Mouse (Mus musculus) midbrain, embryonic 14.5 days (tissue): ENCODE measurements at regions not wholly inside any gene's neighbourhood (a gene's known extent, or its start where the extent isn't known, plus 50 kb on each side); places are given as distances from the start of the nearest gene placed in this dataset.

Experiments used
- ATAC-seq: fragments of 200-750 bp; cut with Nextera tagmentation; 2 replicates; pipeline ENCODE4 v1.8.0; 2017; ENCODE audit warnings: moderate number of reproducible peaks, moderate library complexity; ENCODE audit not compliant: low FRiP score, low TSS enrichment
- DNase-seq: peaks from one replicate; pipeline ENCODE4 v3.0.0-alpha.2; 2015
- H3K27ac ChIP-seq: fragments of 300-500 bp; sonication (generic); replicated peaks from 2 replicates; pipeline ENCODE4 v1.5.1; 2014; ENCODE audit warnings: mild to moderate bottlenecking, low read depth, low read length, moderate library complexity
- H3K27me3 ChIP-seq: fragments of 300-500 bp; sonication (generic); 2 replicates; pipeline ENCODE4 v1.6.1; 2014; ENCODE audit warnings: low read length, control low read depth, mixed read lengths; ENCODE audit not compliant: control insufficient read depth, insufficient read depth
- H3K36me3 ChIP-seq: fragments of 300-500 bp; sonication (generic); 2 replicates; pipeline ENCODE4 v1.6.1; 2014; ENCODE audit warnings: low read length, control low read depth; ENCODE audit not compliant: control insufficient read depth, insufficient read depth
- H3K4me1 ChIP-seq: fragments of 300-500 bp; sonication (generic); 2 replicates; pipeline ENCODE4 v1.6.1; 2014; ENCODE audit warnings: mild to moderate bottlenecking, antibody characterized with exemption, low read length, control low read depth; ENCODE audit not compliant: control insufficient read depth, insufficient read depth
- H3K4me2 ChIP-seq: fragments of 300-500 bp; sonication (generic); 2 replicates; pipeline ENCODE4 v1.6.1; 2014; ENCODE audit warnings: mild to moderate bottlenecking, low read length, moderate library complexity
- H3K4me3 ChIP-seq: fragments of 300-500 bp; sonication (generic); replicated peaks from 2 replicates; pipeline ENCODE4 v1.5.1; 2014; ENCODE audit warnings: low read depth, low read length
- H3K9ac ChIP-seq: fragments of 300-500 bp; sonication (generic); replicated peaks from 2 replicates; pipeline ENCODE4 v1.6.1; 2014; ENCODE audit warnings: mild to moderate bottlenecking, low read length, moderate library complexity
- H3K9me3 ChIP-seq: fragments of 300-500 bp; sonication (generic); 2 replicates; pipeline ENCODE4 v1.6.1; 2016; ENCODE audit warnings: low read length, control low read depth, mixed read lengths; ENCODE audit not compliant: control insufficient read depth
- WGBS: fragments of 180-500 bp; shearing (Covaris S2); extraction: QIAGEN DNeasy Blood & Tissue Kit; methylation state at CpG from one replicate; pipeline ENCODE4 v1.1.7; 2014; 5-methylcytosine and 5-hydroxymethylcytosine counted together

DNA sequence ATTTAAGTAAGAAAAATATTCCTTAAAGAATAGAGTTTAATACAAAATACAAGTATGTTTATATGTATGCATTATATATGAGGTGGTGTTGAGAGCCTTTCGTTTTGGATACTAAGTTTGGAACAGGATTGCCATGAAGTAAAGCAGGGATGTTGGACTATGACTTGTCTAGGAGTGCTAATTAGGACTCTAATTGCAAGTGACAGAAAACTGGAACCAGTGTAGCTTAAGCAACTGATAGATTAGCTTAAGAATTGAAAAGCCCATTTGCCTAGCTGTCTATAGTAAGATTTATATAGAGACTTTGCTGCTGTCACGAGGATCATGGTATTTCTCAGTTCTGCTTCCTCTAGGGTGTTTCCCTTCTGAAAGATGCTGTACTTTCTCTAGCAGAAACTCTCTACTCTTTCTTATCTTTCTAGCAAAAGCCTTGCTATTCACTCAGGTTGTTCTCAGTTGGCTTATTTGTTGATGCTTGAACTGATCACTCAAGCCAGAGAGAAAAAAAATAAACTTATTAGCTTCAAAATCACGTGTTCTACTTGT lies 147.9 kb upstream of the 1810046K07Rik start:
- no peak overlapping the region for H3K9ac ChIP-seq
- 70% methylated on average over 3 of the region's 3 CpGs for WGBS
- no peaks in the 10 kb centered on the region for H3K4me1 ChIP-seq
- DNase-seq: no peak
- no peaks in the 10 kb centered on the region for H3K36me3 ChIP-seq
- no peak overlapping the region for H3K4me3 ChIP-seq
- no peak for ATAC-seq
- H3K27ac ChIP-seq: no peak overlapping the region
- no peak overlapping the region for H3K4me2 ChIP-seq
- no peaks in the 10 kb centered on the region for H3K9me3 ChIP-seq
- H3K27me3 ChIP-seq: no peaks in the 10 kb centered on the region

DNA sequence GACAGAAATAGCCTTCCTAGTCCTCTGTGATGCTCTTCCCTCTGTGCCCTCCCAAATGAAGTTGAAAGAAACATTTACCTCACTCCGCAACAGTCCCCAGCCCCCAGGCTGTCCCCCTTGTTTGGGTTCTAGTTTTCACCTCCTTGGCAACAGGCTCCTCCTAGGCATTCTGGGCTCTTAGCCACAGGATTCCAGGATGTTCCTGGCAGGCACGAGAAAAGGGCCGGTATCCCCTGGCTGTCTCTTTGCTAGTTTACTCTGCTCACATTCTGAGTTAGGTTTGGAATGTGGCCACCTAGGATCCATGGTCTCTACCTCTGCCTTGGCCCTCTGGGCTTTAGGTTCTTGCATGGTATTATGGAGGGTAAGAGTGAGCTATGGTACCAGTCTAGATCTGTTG lies 159.1 kb upstream of the 1810046K07Rik start:
- H3K9me3 ChIP-seq: no peaks in the 10 kb centered on the region
- ATAC-seq (no peak), DNase-seq (no peak)
- no peak overlapping the region for H3K9ac ChIP-seq
- WGBS: 66% methylated on average over 3 of the region's 3 CpGs
- H3K4me1 ChIP-seq: no peaks in the 10 kb centered on the region
- H3K4me2 ChIP-seq: no peak overlapping the region
- no peaks in the 10 kb centered on the region for H3K36me3 ChIP-seq
- H3K4me3 ChIP-seq: no peak overlapping the region
- no peak overlapping the region for H3K27ac ChIP-seq
- no peaks in the 10 kb centered on the region for H3K27me3 ChIP-seq

- DNase-seq (no peak), ATAC-seq (no peak)
- Histone ChIP-seq H3K4me2 (no peak overlapping the region), H3K36me3 (no peaks in the 10 kb centered on the region), H3K27me3 (no peaks in the 10 kb centered on the region), H3K4me1 (no peaks in the 10 kb centered on the region), H3K4me3 (no peak overlapping the region), H3K9ac (no peak overlapping the region), H3K27ac (no peak overlapping the region), H3K9me3 (no peaks in the 10 kb centered on the region)
- 81% methylated on average over 3 of the region's 3 CpGs for WGBS
These were observed 178.7 kb upstream of the 1810046K07Rik start for GRCm38 (mm10) chr9:51507265-51507913.

GRCm38 (mm10) chr9:51517643-51518042 lies 188.9 kb upstream of the 1810046K07Rik start:
- H3K4me3 ChIP-seq: no peak overlapping the region
- H3K4me1 ChIP-seq: no peaks in the 10 kb centered on the region
- no peaks in the 10 kb centered on the region for H3K27me3 ChIP-seq
- H3K4me2 ChIP-seq: no peak overlapping the region
- 85% methylated on average over 2 of the region's 2 CpGs for WGBS
- H3K9ac ChIP-seq: no peak overlapping the region
- no peak for ATAC-seq
- no peaks in the 10 kb centered on the region for H3K36me3 ChIP-seq
- no peak overlapping the region for H3K27ac ChIP-seq
- H3K9me3 ChIP-seq: no peaks in the 10 kb centered on the region
- DNase-seq: no peak

- 87% methylated on average over 4 of the region's 4 CpGs for WGBS
- no peak overlapping the region for H3K4me2 ChIP-seq
- DNase-seq: no peak
These were observed 189.7 kb upstream of the 1810046K07Rik start for GRCm38 (mm10) chr9:51518376-51518775.

GRCm38 (mm10) chr9:51523471-51523870 lies 194.8 kb upstream of the 1810046K07Rik start:
- no peak for ATAC-seq
- no peak overlapping the region for H3K9ac ChIP-seq
- H3K36me3 ChIP-seq: no peaks in the 10 kb centered on the region
- H3K27me3 ChIP-seq: no peaks in the 10 kb centered on the region
- no peaks in the 10 kb centered on the region for H3K9me3 ChIP-seq
- H3K4me1 ChIP-seq: no peaks in the 10 kb centered on the region
- DNase-seq: no peak
- no peak overlapping the region for H3K4me2 ChIP-seq
- H3K27ac ChIP-seq: no peak overlapping the region
- no peak overlapping the region for H3K4me3 ChIP-seq

More at GRCm38 (mm10) chr9:51518376-51518775, 189.7 kb upstream of the 1810046K07Rik start:
- Histone ChIP-seq H3K27me3 (no peaks in the 10 kb centered on the region), H3K9me3 (no peaks in the 10 kb centered on the region), H3K9ac (no peak overlapping the region), H3K36me3 (no peaks in the 10 kb centered on the region), H3K4me3 (no peak overlapping the region), H3K4me1 (no peaks in the 10 kb centered on the region), H3K27ac (no peak overlapping the region)
- ATAC-seq: no peak

DNA sequence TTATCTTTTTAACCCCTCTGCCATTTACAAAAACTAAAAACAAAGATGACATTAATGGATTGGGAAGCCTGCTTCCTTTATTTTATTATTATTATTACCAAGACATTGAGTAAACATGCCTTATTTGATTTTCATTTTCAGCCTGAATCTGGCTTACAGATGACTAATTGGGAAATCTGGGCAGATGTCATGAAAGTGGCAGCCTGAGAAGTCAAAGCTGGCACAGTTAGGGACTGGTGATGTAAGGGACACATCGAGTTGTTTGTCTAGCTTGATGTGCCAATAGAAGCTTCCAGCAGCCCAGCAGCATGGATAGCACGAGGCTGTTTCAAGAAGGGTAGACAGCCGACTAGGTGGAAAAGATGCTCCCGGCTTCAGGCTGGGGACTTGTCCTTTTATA lies 197.2 kb upstream of the 1810046K07Rik start:
- Histone ChIP-seq H3K27ac (no peak overlapping the region), H3K27me3 (no peaks in the 10 kb centered on the region), H3K4me3 (no peak overlapping the region), H3K9ac (no peak overlapping the region), H3K9me3 (no peaks in the 10 kb centered on the region), H3K4me2 (no peak overlapping the region), H3K36me3 (no peaks in the 10 kb centered on the region), H3K4me1 (no peaks in the 10 kb centered on the region)
- 91% methylated on average over 4 of the region's 4 CpGs for WGBS
- ATAC-seq (no peak), DNase-seq (no peak)

DNA sequence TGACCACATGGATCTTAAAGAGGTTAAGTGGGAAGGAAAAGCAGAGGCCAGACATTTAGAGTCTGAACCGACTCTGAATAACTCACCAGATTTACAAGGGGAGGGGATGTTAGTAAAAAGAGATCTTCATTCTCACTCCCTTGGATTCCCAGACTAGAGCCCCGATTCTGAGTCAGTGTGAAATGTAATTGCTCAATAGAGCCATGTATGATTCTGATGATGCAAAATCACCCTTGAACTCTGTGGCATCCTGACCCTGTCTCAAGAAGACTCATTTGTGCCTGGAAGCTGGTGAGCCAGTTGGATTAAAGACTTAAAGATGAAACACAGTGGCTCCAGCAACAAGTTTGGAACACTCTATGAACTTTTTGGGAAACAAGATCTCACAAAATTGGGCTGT lies 210.2 kb upstream of the 1810046K07Rik start:
- H3K4me1 ChIP-seq: no peaks in the 10 kb centered on the region
- no peak overlapping the region for H3K4me3 ChIP-seq
- DNase-seq (no peak), ATAC-seq (no peak)
- no peaks in the 10 kb centered on the region for H3K27me3 ChIP-seq
- WGBS: 83% methylated on average over 2 of the region's 2 CpGs
- H3K9ac ChIP-seq: no peak overlapping the region
- no peak overlapping the region for H3K27ac ChIP-seq
- H3K9me3 ChIP-seq: no peaks in the 10 kb centered on the region
- H3K36me3 ChIP-seq: no peaks in the 10 kb centered on the region
- H3K4me2 ChIP-seq: no peak overlapping the region

DNA sequence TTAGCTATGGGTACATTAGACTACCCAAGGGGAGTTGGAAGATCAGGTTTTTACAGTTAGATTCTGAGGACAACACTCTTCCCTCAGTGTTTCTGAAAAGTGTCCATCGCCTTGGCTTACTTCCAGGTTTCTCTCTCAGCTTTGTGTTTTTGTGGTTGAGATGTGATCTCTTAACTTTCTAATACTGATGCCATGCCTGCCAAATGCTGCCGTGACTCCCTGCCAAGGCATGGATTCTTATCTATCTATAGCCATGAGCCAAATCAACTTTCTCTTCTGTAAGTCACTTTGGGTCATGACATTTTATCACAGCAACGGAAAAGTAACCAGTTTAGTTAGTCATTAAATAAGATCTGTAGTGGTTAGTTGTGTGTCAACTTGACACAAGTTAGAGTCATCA lies 213.2 kb upstream of the 1810046K07Rik start:
- Histone ChIP-seq H3K36me3 (no peaks in the 10 kb centered on the region), H3K4me1 (no peaks in the 10 kb centered on the region), H3K27ac (no peak overlapping the region), H3K27me3 (no peaks in the 10 kb centered on the region), H3K9me3 (no peaks in the 10 kb centered on the region), H3K4me3 (no peak overlapping the region), H3K9ac (no peak overlapping the region), H3K4me2 (no peak overlapping the region)
- no peak for ATAC-seq
- 95% methylated on average over 3 of the region's 3 CpGs for WGBS
- no peak for DNase-seq
